Mouse (Mus musculus) left cerebral cortex, postnatal 14 days (tissue): ENCODE data around the gene Pla2g3. TPM values are rescaled to one million over a fixed set of nuclear protein-coding genes. Genes with fewer than 3 reads are reported as not detected.

ENCODE experiments used
- DNase-seq, 2 experiments: peaks; one replicate each; pipeline ENCODE4 v3.0.0; 2021 to 2022; ENCODE audit warnings: low spot score in 2 of 2, mixed read lengths in 1 of 2
- intact Hi-C: fragments of 180-260 bp; cut with DNase I; formaldehyde crosslinking; loops from one replicate; pipeline ENCODE4 v1.15.1; 2025
- total RNA-seq, 2 experiments: library from RNA; stranded (reverse); gene quantifications; 2 replicates each; pipeline ENCODE4 v1.2.3; 2021

Pla2g3 gene
- total RNA-seq, 2 experiments from 2014 or later, result 3.6 to 7.2 TPM

DNA sequence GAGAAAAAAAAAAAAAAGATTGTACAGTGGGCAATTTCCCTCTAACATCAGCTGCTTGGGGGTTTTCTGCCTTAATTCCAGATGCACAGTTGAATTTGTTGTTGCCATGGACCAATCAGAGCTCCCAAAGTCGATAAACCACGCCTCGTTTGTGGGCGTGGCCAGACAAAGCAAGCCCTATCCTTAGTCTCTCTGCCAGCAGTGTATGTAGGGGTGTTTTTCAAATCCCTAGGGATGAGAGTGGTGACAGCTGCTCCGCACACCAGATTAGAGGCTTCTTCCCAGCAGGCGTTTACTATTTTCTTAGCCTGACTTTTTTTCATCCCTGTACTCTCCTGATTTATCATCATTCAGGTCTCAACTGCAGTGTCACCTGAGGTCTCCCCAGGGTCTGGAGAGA lies 59.9 kb downstream of the Pla2g3 start:
- intact Hi-C loops, result no loop called here
- no peak for DNase-seq

- DNase-seq, result no peak
- intact Hi-C loops, result no loop called here
These were observed 60.6 kb downstream of the Pla2g3 start for GRCm38 (mm10) chr11:3548564-3549295.

Other genes with a start within 250 kb of the Pla2g3 start
- gene Drg1, start 221.9 kb upstream of the Pla2g3 start, total RNA-seq, result 10 to 100 TPM; 89.7 to 91.4 TPM
- 10 to 100 TPM; 39.6 to 43.0 TPM for gene Patz1, start 199.4 kb upstream of the Pla2g3 start, total RNA-seq
- 10 to 100 TPM; 25.7 to 26.5 TPM for gene Pik3ip1, start 157.9 kb upstream of the Pla2g3 start, total RNA-seq
- gene Limk2, start 79.1 kb upstream of the Pla2g3 start, total RNA-seq, result 100 to 1,000 TPM; 101 to 104 TPM
- gene Rnf185, start 35.9 kb upstream of the Pla2g3 start, total RNA-seq, result 10 to 100 TPM; 21.7 to 22.4 TPM
- gene Inpp5j, start 16.5 kb downstream of the Pla2g3 start, total RNA-seq, result 10 to 100 TPM; 51.7 to 53.4 TPM
- 100 to 1,000 TPM; 156 to 170 TPM for gene Selenom, start 26.4 kb downstream of the Pla2g3 start, total RNA-seq
- gene Smtn, start 52.3 kb downstream of the Pla2g3 start, total RNA-seq, result 10 to 100 TPM; 10.8 to 13.1 TPM
- gene Morc2a, start 160.9 kb downstream of the Pla2g3 start, total RNA-seq, result 10 to 100 TPM; 35.9 to 38.5 TPM